Mouse (Mus musculus) lung, embryonic 14.5 days (tissue): ENCODE results near the gene Cd3e. TPM values are rescaled to one million over a fixed set of nuclear protein-coding genes. Genes with fewer than 3 reads are reported as not detected.
"Not testable (repeated sequence)": the region's sequence is repeated elsewhere in the genome, so short reads cannot be mapped to it uniquely, and the experiment has no call there.

ENCODE experiments used
- ATAC-seq: fragments of 200-750 bp; cut with Nextera tagmentation; 2 replicates; pipeline ENCODE4 v1.8.0; 2017; ENCODE audit warnings: mild to moderate bottlenecking, moderate TSS enrichment, moderate library complexity; ENCODE audit not compliant: insufficient read depth
- DNase-seq: peaks from one replicate; pipeline ENCODE4 v3.0.0-alpha.2; 2015
- H3K27ac ChIP-seq: fragments of 300-500 bp; sonication (generic); 2 replicates; pipeline ENCODE4 v1.5.1; 2014; ENCODE audit warnings: low read depth, mild to moderate bottlenecking, moderate library complexity
- H3K27me3 ChIP-seq: fragments of 300-500 bp; sonication (generic); 2 replicates; pipeline ENCODE4 v1.6.1; 2014; ENCODE audit warnings: low read length, control low read depth; ENCODE audit not compliant: insufficient read depth
- H3K36me3 ChIP-seq: fragments of 300-500 bp; sonication (generic); 2 replicates; pipeline ENCODE4 v1.6.1; 2014; ENCODE audit warnings: control low read depth; ENCODE audit not compliant: insufficient read depth
- H3K4me1 ChIP-seq: fragments of 300-500 bp; sonication (generic); 2 replicates; pipeline ENCODE4 v1.6.1; 2014; ENCODE audit warnings: antibody characterized with exemption, control low read depth; ENCODE audit not compliant: insufficient read depth
- H3K4me2 ChIP-seq: fragments of 300-500 bp; sonication (generic); 2 replicates; pipeline ENCODE4 v1.6.1; 2014; ENCODE audit warnings: mild to moderate bottlenecking
- H3K4me3 ChIP-seq: fragments of 300-500 bp; sonication (generic); 2 replicates; pipeline ENCODE4 v1.5.1; 2014; ENCODE audit warnings: low read depth, low read length
- H3K9ac ChIP-seq: fragments of 300-500 bp; sonication (generic); 2 replicates; pipeline ENCODE4 v1.6.1; 2014
- H3K9me3 ChIP-seq: fragments of 300-500 bp; sonication (generic); 2 replicates; pipeline ENCODE4 v1.6.1; 2016; ENCODE audit warnings: low read depth, low read length, control low read depth
- CTCF ChIP-seq: IDR thresholded peaks from 2 replicates; pipeline ENCODE4 v1.5.1; 2016; ENCODE audit warnings: antibody characterized with exemption, low read depth
- WGBS: fragments of 180-500 bp; shearing (Covaris S2); extraction: QIAGEN DNeasy Blood & Tissue Kit; methylation state at CpG from one replicate; pipeline ENCODE4 v1.1.7; 2014; 5-methylcytosine and 5-hydroxymethylcytosine counted together
- polyA plus RNA-seq: library from polyadenylated mRNA; unstranded; fragments of >200 nt; fragmentation: Nextera tagmentation; extraction: Ambion mirVana; gene quantifications from 2 replicates; pipeline ENCODE4 v1.2.1, GENCODE M21; 2014

Cd3e gene
- polyA plus RNA-seq, 1 experiment from 2014 or later: not detected

- H3K27me3 ChIP-seq: peaks cover 22% of the 10 kb centered on the region
- no peak overlapping the region for H3K4me2 ChIP-seq
- no peaks in the 10 kb centered on the region for H3K4me1 ChIP-seq
- ATAC-seq: no peak
- H3K9me3 ChIP-seq: no peaks in the 10 kb centered on the region
- no peak for TF ChIP-seq CTCF
- H3K9ac ChIP-seq: no peak overlapping the region
- no peak overlapping the region for H3K4me3 ChIP-seq
- no peaks in the 10 kb centered on the region; the same call in 1 of the 2 replicates for H3K36me3 ChIP-seq
- WGBS: 75% methylated on average over 16 of the region's 16 CpGs
- DNase-seq: no peak
- no peak overlapping the region for H3K27ac ChIP-seq
Measured at GRCm38 (mm10) chr9:45046973-45047372, 37.5 kb upstream of the Cd3e start.

GRCm38 (mm10) chr9:45042947-45043346, 33.5 kb upstream of the Cd3e start:
- Histone ChIP-seq H3K9me3 (no peaks in the 10 kb centered on the region), H3K4me2 (peak overlapping the region; percentile 56), H3K4me3 (peak overlapping the region; percentile 34), H3K27me3 (peaks cover 42% of the 10 kb centered on the region), H3K9ac (peak overlapping the region; percentile 51), H3K36me3 (no peaks in the 10 kb centered on the region), H3K27ac (peak overlapping the region; percentile 83; the same call in 1 of the 2 replicates), H3K4me1 (no peaks in the 10 kb centered on the region)
- ATAC-seq (peak; percentile 57; the same call in 1 of the 2 replicates), DNase-seq (peak; percentile 32)
- no peak for TF ChIP-seq CTCF
- WGBS: 1% methylated on average over 10 of the region's 10 CpGs

- Histone ChIP-seq H3K36me3 (no peaks in the 10 kb centered on the region), H3K4me3 (peak overlapping the region; percentile 34), H3K4me2 (peak overlapping the region; percentile 56), H3K9ac (peak overlapping the region; percentile 51), H3K27ac (peak overlapping the region; percentile 83), H3K27me3 (peaks cover 42% of the 10 kb centered on the region), H3K4me1 (no peaks in the 10 kb centered on the region), H3K9me3 (no peaks in the 10 kb centered on the region)
- no peak for TF ChIP-seq CTCF
- DNase-seq (peak; percentile 68), ATAC-seq (peak; percentile 93)
- WGBS: 3% methylated on average over 20 of the region's 20 CpGs
Measured at GRCm38 (mm10) chr9:45042056-45042720, 32.8 kb upstream of the Cd3e start.

- no peak for TF ChIP-seq CTCF
- H3K27me3 ChIP-seq: peaks cover 42% of the 10 kb centered on the region
- no peak overlapping the region for H3K27ac ChIP-seq
- 38% methylated on average over 17 of the region's 17 CpGs for WGBS
- no peak overlapping the region for H3K9ac ChIP-seq
- peak; percentile 59 for DNase-seq
- no peaks in the 10 kb centered on the region for H3K4me1 ChIP-seq
- ATAC-seq: no peak
- H3K9me3 ChIP-seq: no peaks in the 10 kb centered on the region
- H3K36me3 ChIP-seq: no peaks in the 10 kb centered on the region
- H3K4me3 ChIP-seq: no peak overlapping the region
- H3K4me2 ChIP-seq: peak overlapping the region; percentile 35
Measured at GRCm38 (mm10) chr9:45041131-45041838, 31.9 kb upstream of the Cd3e start.

- WGBS: 12% methylated on average over 14 of the region's 14 CpGs
- no peak overlapping the region for H3K4me3 ChIP-seq
- H3K36me3 ChIP-seq: no peaks in the 10 kb centered on the region
- no peak for TF ChIP-seq CTCF
- peak overlapping the region; percentile 35 for H3K4me2 ChIP-seq
- no peak overlapping the region for H3K9ac ChIP-seq
- no peak overlapping the region for H3K27ac ChIP-seq
- no peak for ATAC-seq
- H3K9me3 ChIP-seq: no peaks in the 10 kb centered on the region
- peak; percentile 1 for DNase-seq
- H3K4me1 ChIP-seq: no peaks in the 10 kb centered on the region
- peaks cover 42% of the 10 kb centered on the region for H3K27me3 ChIP-seq
Measured at GRCm38 (mm10) chr9:45040066-45040845, 30.8 kb upstream of the Cd3e start.

- Histone ChIP-seq H3K27ac (no peak within 1 kb of the TSS), H3K4me2 (peak within 1 kb of the TSS; percentile 35), H3K9me3 (no peaks in the 10 kb centered on the region)
Measured at GRCm38 (mm10) chr9:45039499-45039898, 30.1 kb upstream of the Cd3e start, which contains the start of gene Mpzl2. Gene Mpzl2, plus strand, starts transcription at chr9:45039799.

GRCm38 (mm10) chr9:45037803-45038202, 28.4 kb upstream of the Cd3e start:
- H3K4me3 ChIP-seq, H3K4me2 ChIP-seq, H3K27ac ChIP-seq, H3K9me3 ChIP-seq, H3K36me3 ChIP-seq, DNase-seq, H3K4me1 ChIP-seq, H3K9ac ChIP-seq, ATAC-seq: not testable (repeated sequence)
- peaks cover 28% of the 10 kb centered on the region for H3K27me3 ChIP-seq
- 78% methylated on average over 1 of the region's 1 CpGs for WGBS

More at GRCm38 (mm10) chr9:45039499-45039898, 30.1 kb upstream of the Cd3e start, which contains the start of gene Mpzl2:
- no peak for DNase-seq
- no peak within 1 kb of the TSS for H3K9ac ChIP-seq
- H3K4me1 ChIP-seq: no peaks in the 10 kb centered on the region
- 44% methylated on average over 5 of the region's 5 CpGs for WGBS
- no peaks in the 10 kb centered on the region for H3K36me3 ChIP-seq
- no peak for ATAC-seq
- peaks cover 42% of the 10 kb centered on the region for H3K27me3 ChIP-seq
- no peak for TF ChIP-seq CTCF
- no peak within 1 kb of the TSS for H3K4me3 ChIP-seq
